9 mouse cellular contexts compared by ENCODE assay signal in the genomic region with DNA sequence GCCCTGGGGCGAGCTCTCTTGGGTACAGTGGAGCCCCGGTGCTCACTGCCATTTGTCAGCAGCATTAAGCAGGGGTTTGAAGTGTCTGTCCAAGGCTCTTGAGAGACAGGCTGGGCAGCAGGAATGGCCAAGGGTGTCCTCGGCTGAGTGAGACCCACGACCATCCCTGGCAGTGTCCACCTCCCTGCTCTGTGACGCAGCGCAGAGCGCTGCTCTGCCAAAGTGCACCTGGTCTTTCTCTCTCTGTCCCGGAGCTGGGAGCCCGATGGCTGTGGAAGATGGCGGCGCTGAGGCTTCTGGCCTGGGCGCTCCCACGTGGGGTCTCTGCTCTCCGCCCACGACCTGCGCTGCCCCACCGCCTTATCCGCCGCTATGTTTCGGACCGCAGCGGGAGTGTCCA. TPM values are rescaled to one million over a fixed set of nuclear protein-coding genes. Genes with fewer than 3 reads are reported as not detected.
A peak's percentile ranks its signal among the peaks of the same experiment; 100 is the strongest.
DNase-seq lines count a peak whose midpoint lies in the region; ATAC-seq and TF ChIP-seq lines count a peak whose summit lies in the region.
"Had no signal": no experiment of that assay in that cellular context is flagged by ENCODE, and none has a peak within 500 bp of the region (broad histone marks: within the 10 kb centered on the region; RNA-seq: fewer than 3 reads in every experiment).

A gene (plus strand): TSS at position 256 of the 400 bp plus-strand sequence.

- no peaks in the 10 kb centered on the region for H3K36me3 ChIP-seq in liver, embryonic 11.5 days (ENCODE audit: control insufficient read depth, insufficient read depth, low read length)
- no peaks in the 10 kb centered on the region for H3K36me3 ChIP-seq in embryonic facial prominence, embryonic 14.5 days (ENCODE audit: control insufficient read depth, insufficient read depth, low read length)
- H3K36me3 ChIP-seq in intestine, postnatal 0 days (ENCODE audit: control insufficient read depth, insufficient read depth): no peaks in the 10 kb centered on the region

- H3K4me3 ChIP-seq in liver, embryonic 11.5 days (ENCODE audit: low read depth, low read length): peak within 1 kb of the TSS; percentile 32
- peak within 1 kb of the TSS; percentile 38 for H3K4me3 ChIP-seq in embryonic facial prominence, embryonic 14.5 days (ENCODE audit: low read depth, low read length)
- H3K4me3 ChIP-seq in intestine, postnatal 0 days (ENCODE audit: low read depth, low read length): 0 out of 2 replicates have a peak within 1 kb of the TSS, but pooled peaks have one; percentile 2
- peak within 1 kb of the TSS; percentile 39 for H3K4me3 ChIP-seq in olfactory bulb, adult 2 months (ENCODE audit: insufficient read depth, low read depth, low read length)

- 9% methylated on average over 22 of the region's 22 CpGs for WGBS in liver, embryonic 11.5 days
- WGBS in embryonic facial prominence, embryonic 14.5 days: 17% methylated on average over 11 of the region's 22 CpGs
- 16% methylated on average over 22 of the region's 22 CpGs for WGBS in intestine, postnatal 0 days
- 10% methylated on average over 22 of the region's 22 CpGs for WGBS in olfactory bulb, adult 2 months

- H3K4me1 ChIP-seq in liver, embryonic 11.5 days (replicated peaks; ENCODE audit: control insufficient read depth, insufficient read depth, low read length): no peaks in the 10 kb centered on the region
- no peaks in the 10 kb centered on the region for H3K4me1 ChIP-seq in embryonic facial prominence, embryonic 14.5 days (ENCODE audit: control insufficient read depth, insufficient read depth, low read length)
- H3K4me1 ChIP-seq in intestine, postnatal 0 days (replicated peaks; ENCODE audit: control insufficient read depth, insufficient read depth, low read length): no peaks in the 10 kb centered on the region
- peaks cover 15% of the 10 kb centered on the region for H3K4me1 ChIP-seq in olfactory bulb, adult 2 months (ENCODE audit: control insufficient read depth, insufficient read depth, low read length)

- peak within 1 kb of the TSS; percentile 51 for H3K4me2 ChIP-seq in liver, embryonic 11.5 days
- peak within 1 kb of the TSS; percentile 61 for H3K4me2 ChIP-seq in embryonic facial prominence, embryonic 14.5 days (ENCODE audit: low read depth, low read length)
- peak within 1 kb of the TSS; percentile 51 for H3K4me2 ChIP-seq in intestine, postnatal 0 days (replicated peaks; ENCODE audit: low read depth)

- no peak for TF ChIP-seq CTCF in intestine, postnatal 0 days (IDR thresholded peaks at IDR 0.05; ENCODE audit: low read depth)
- TF ChIP-seq CTCF in olfactory bulb, adult 2 months (IDR thresholded peaks at IDR 0.05; ENCODE audit: insufficient read depth, low read depth, low read length): no peak

- TF ChIP-seq POLR2A in olfactory bulb, adult 2 months (IDR thresholded peaks at IDR 0.05; ENCODE audit: insufficient read depth, low read depth, low read length): no peak

- no peak for ATAC-seq in liver, embryonic 11.5 days (replicated peaks; ENCODE audit: low FRiP score)
- no peak for ATAC-seq in embryonic facial prominence, embryonic 14.5 days (ENCODE audit: low read depth)
- no peak for ATAC-seq in intestine, postnatal 0 days
- no peak for ATAC-seq in cerebellum, adult (ENCODE audit: insufficient number of reproducible peaks, low FRiP score, low TSS enrichment)

- peaks cover 25% of the 10 kb centered on the region for H3K27me3 ChIP-seq in liver, embryonic 11.5 days (replicated peaks; ENCODE audit: control insufficient read depth, insufficient read depth, low read length)
- H3K27me3 ChIP-seq in embryonic facial prominence, embryonic 14.5 days (replicated peaks; ENCODE audit: control insufficient read depth, insufficient read depth, low read length): peaks cover 9% of the 10 kb centered on the region; the same call in 1 of the 2 replicates
- peaks cover 6% of the 10 kb centered on the region for H3K27me3 ChIP-seq in intestine, postnatal 0 days (replicated peaks; ENCODE audit: control insufficient read depth, insufficient read depth, low read length)

- H3K27ac ChIP-seq in liver, embryonic 11.5 days (ENCODE audit: low read depth, low read length): no peak within 1 kb of the TSS
- H3K27ac ChIP-seq in embryonic facial prominence, embryonic 14.5 days (replicated peaks; ENCODE audit: low read depth, low read length): no peak within 1 kb of the TSS
- no peak within 1 kb of the TSS for H3K27ac ChIP-seq in intestine, postnatal 0 days (ENCODE audit: low read depth, low read length)
- H3K27ac ChIP-seq in olfactory bulb, adult 2 months (ENCODE audit: insufficient read depth, low read depth, low read length): no peak within 1 kb of the TSS

- no peak within 1 kb of the TSS; the same call in 1 of the 2 replicates for H3K9ac ChIP-seq in liver, embryonic 11.5 days (ENCODE audit: low read depth, low read length)
- H3K9ac ChIP-seq in embryonic facial prominence, embryonic 14.5 days (ENCODE audit: low read depth, low read length): peak within 1 kb of the TSS; percentile 37; the same call in 1 of the 2 replicates
- no peak within 1 kb of the TSS for H3K9ac ChIP-seq in intestine, postnatal 0 days (ENCODE audit: low read depth, low read length)

- no peaks in the 10 kb centered on the region for H3K9me3 ChIP-seq in liver, embryonic 11.5 days (ENCODE audit: control insufficient read depth, low read length)
- H3K9me3 ChIP-seq in embryonic facial prominence, embryonic 14.5 days (ENCODE audit: control insufficient read depth, low read length): no peaks in the 10 kb centered on the region
- no peaks in the 10 kb centered on the region for H3K9me3 ChIP-seq in intestine, postnatal 0 days (ENCODE audit: control insufficient read depth)

- DNase-seq in liver, embryonic 11.5 days (ENCODE audit: low spot score): no peak
- no peak for DNase-seq in liver
- DNase-seq in embryonic facial prominence, embryonic 14.5 days (ENCODE audit: low spot score): no peak
- DNase-seq in adrenal gland, adult 18-20 months (ENCODE audit: low spot score in 2 of 2): no peak
- DNase-seq in lung, postnatal 10 days: no peak
- DNase-seq: kidney, adult 8-10 months had no signal

RNA-seq across cellular contexts. Expression of the gene that starts here (rescaled TPM):
- polyA plus RNA-seq in liver, embryonic 11.5 days (2014; fragmentation: Nextera tagmentation; extraction: Ambion mirVana): not detected in 2 replicates
- not detected in 2 replicates for polyA plus RNA-seq in embryonic facial prominence, embryonic 14.5 days (2014; fragmentation: Nextera tagmentation; extraction: Ambion mirVana)
- 0.31 and 0.52 TPM in 2 replicates for polyA plus RNA-seq in intestine, postnatal 0 days (2015; fragmentation: Nextera tagmentation; extraction: Ambion mirVana)
- polyA plus RNA-seq in olfactory bulb, adult 2 months (2012; ENCODE audit: insufficient read depth, insufficient read length, low replicate concordance, missing spikeins): not detected in 2 replicates
- total RNA-seq in adrenal gland, adult 18-20 months (2021): not detected
